Mouse (Mus musculus): Measurements from ENCODE around the gene Eef2k.
A peak's percentile ranks its signal among the peaks of the same experiment; 100 is the strongest.
"Not testable (repeated sequence)": the region's sequence is repeated elsewhere in the genome, so short reads cannot be mapped to it uniquely, and the experiment has no call there.

Gene Eef2k

DNA sequence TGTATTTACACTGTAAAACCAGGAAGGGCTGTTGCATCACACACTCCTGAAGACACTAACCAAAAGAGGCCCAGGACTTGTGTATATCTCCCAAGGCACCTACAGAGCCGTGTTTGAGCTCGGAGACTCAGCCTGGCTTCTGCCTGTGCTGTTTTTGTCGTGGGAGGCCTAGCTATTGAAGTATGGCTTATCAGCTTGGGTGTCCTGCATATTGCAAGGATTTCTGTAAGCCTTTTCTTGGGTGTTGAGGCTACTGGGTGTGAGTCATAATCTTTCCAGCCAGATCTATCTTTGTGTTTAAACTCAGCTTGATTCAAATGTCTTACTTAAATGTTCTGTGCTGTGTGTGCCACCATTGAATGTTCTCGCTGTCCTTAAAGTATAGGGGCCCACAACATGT lies 93.9 kb downstream of the Eef2k start:
- peak; percentile 56 for DNase-seq (ENCODE audit: low read depth, low spot score)

DNA sequence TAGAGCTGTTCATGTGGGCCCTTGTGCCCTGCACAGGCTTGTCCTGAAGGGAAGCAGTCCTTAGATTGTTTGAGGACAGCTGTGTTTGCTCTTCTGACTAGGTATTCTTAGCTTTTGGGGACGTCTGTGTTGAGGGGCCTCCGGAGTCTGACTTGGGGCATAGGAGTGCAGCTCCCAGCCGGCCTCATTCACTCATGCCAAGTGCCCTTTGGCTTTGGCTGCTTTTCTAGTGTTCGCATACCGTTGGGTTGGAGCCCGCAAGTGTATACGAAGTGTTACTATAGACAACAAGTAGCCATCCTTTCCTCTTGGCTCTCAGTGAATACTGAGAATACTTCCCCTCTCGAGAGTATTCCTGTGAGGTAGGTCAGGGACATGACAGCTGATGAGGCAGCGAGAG lies 95.6 kb downstream of the Eef2k start:
- no peak for DNase-seq (ENCODE audit: low read depth, low spot score)

DNA sequence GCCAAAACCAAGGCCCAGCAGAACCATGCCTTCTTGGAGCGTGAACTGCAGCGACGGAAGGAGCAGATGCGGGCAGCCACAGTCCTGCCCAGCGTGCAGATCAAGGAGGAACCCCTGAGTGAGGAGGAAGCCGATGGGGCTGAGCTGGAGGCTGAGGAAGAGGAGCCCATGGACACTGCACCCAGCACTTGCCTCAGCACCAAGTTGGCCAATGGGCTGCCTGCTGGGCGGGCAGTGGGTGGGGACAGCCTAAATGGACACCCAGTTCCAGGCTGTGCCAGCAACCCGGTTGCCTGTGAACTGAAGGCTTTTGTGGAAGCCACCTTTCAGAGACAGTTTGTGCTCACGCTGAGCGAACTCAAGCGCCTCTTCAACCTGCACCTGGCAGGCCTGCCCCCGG lies 97.7 kb downstream of the Eef2k start:
- peak; percentile 34 for DNase-seq (ENCODE audit: low read depth, low spot score)

DNA sequence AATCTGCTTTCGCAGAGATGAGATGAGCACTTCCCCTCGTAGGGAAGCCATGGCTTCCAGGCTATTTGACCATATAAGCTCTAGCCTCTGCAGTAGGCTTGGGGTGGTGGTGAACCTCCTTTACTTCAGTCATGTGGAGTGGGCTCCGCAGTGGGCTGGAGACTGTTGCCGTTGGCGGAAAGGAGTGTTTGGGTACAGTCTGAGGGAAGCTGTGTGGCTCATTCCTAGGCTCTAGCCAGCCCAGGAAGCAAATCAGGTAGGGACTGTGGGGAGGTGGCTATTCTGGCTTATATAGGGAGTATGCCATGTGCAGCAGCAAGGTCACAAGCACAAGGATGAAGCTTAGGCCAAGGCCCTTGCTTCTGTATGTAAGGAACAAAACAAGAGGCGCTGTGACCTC lies 98.6 kb downstream of the Eef2k start:
- no peak for DNase-seq (ENCODE audit: low read depth, low spot score)

DNA sequence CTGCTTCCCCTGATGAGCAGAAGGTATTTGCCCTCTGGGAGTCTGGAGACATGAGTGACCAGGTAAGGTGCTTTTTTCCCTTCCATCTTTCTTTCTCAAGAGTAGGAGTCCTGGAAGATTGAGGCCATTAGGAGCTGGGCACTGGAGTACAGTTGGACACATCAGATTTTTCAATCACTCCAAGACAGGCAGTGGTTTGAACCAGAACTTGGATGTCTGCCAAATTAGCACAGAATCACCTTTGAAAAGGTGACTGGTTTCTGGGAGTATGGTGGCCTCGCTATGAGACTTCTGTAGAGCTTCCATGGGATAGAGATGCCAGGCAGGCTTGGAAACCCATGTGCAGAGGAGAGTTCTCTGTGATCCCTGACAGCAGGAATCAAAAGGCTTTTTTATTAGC lies 99.9 kb downstream of the Eef2k start:
- DNase-seq (ENCODE audit: low read depth, low spot score): no peak

DNA sequence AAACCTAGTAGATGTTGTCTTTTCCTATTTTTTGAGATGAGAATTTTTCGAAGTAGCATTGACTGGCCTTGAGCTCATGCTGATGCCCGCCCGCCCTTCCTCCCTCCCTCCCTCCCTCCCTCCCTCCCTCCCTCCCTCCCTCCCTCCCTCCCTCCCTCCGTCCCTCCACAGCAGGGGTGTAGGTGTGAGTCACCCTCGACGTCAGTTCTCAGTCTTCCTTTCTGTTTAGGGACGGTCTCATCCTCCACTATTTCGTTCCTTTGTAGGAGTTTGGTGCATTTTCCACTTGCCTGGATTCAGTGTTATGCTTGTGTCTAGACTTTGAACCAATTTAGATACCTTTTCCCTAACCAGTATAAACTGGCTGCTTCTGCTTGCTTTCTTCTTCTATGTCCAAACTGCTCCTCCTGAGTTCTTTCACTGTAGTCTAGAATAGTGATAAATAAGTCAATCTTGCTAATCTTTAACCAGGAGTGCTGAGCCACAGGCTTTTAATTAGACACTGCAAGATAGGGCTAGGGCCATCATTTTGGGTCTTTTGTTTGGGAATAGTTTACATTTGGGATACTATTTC lies 101.4 kb downstream of the Eef2k start:
- DNase-seq (ENCODE audit: low read depth, low spot score): no peak

DNA sequence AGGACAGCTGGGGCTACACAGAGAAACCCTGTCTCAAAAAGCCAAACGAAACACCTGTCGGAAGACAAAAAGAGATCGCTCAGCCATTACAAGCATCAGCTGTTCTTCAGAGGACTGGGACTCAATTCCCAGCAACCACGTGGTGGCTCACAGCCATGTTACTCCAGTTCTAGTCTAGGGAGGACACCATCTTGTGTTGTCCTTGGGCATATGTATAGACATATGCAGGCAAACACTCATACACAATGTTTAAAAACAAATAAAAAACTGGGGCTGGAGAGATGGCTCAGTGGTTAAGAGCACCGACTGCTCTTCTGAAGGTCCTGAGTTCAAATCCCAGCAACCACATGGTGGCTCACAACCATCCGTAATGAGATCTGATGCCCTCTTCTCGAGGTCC lies 111.0 kb downstream of the Eef2k start:
- not testable (repeated sequence) for DNase-seq (ENCODE audit: low read depth, low spot score)

Data from telencephalon, adult 2 months (tissue).